Mouse (Mus musculus) ES-Bruce4 (cell line): Measurements from ENCODE around the gene Tecpr1.

ENCODE experiments used
- CTCF ChIP-seq: IDR thresholded peaks from one replicate; pipeline ENCODE4 v1.8.1; 2011; ENCODE audit warnings: low read depth, low read length
- POLR2A ChIP-seq: IDR thresholded peaks from one replicate; pipeline ENCODE4 v1.8.1; 2011; ENCODE audit warnings: low read length; ENCODE audit not compliant: insufficient read depth

DNA sequence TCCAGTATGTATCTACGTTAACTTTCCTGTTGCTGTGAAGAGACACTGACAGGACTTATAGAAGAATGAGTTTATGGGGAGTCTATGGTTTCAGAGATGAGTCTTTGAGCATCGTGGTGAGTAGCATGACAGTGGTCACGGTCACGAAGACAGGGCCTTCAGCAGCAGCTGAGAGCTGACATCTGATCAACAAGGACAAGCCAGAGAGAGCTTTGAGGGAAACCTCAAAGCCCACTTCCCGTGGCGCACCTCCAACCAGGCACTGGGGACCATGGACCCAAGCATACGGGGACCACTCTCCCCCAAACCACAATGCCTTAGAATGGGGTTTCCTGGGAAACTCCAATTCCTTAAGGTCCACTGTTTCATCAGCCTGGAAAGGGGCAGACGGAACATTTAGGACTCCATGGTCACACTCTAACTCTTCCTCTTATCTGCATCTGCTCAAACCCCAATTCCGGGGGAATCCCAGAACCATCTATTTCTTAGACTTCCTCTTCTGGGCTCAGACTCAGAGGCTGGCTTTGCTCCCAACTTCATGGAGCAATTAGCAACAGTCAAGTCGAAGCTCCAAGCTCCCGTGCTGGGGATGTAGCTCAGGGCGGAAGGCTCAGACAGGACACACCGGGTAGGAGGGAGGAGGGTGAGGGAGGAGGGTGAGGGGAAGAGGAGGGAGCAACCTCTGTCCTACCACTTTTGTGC is 28.6 kb upstream of the Tecpr1 start:
- TF ChIP-seq POLR2A (no peak), CTCF (no peak)
